Mouse (Mus musculus): Measurements from ENCODE around the gene Dvl2. TPM values are rescaled to one million over a fixed set of nuclear protein-coding genes. Genes with fewer than 3 reads are reported as not detected.

Gene Dvl2
- polyA plus RNA-seq, 1 experiment from 2014 or later, result 17.9 TPM

DNA sequence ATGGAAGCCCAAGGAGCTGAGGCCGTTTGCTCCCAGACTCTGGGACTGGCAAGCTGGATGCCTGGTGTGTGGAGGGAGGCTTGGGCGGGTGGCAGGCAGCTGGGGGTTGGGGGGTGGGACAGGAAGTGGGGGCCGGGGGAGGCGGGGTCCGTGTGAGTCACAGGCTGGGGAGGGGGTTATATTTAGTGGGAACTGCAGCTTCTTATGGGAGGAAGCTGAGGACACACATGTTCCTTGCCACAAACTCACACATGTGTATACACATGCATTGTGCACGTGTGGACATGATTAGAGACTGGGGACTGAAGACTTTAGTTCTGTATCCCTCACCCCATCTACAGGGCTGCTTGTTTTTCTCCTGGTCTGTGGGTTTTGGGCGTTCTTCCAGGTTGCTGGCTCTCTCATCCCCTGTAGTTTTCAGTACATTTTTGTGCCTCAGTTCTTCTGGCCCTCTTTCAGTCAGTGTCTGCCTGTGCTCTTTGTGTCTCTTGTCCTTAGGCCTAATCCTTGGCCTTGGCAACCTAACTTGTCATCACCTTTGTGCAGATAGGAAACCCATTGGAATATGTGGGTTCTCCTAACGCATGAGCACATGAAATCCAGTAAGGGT, 19.7 kb downstream of the Dvl2 start:
- ATAC-seq (ENCODE audit: low FRiP score) (no peak), DNase-seq (ENCODE audit: low spot score) (no peak)
- Histone ChIP-seq H3K36me3 (replicated peaks; ENCODE audit: control insufficient read depth, insufficient read depth) (no peaks in the 10 kb centered on the region), H3K4me2 (replicated peaks) (peak overlapping the region; percentile 90), H3K9me3 (ENCODE audit: control insufficient read depth, low read length) (no peaks in the 10 kb centered on the region), H3K4me3 (replicated peaks; ENCODE audit: low read length) (peak overlapping the region; percentile 81), H3K4me1 (replicated peaks; ENCODE audit: control insufficient read depth, insufficient read depth, low read length) (peaks cover 60% of the 10 kb centered on the region), H3K27ac (peak overlapping the region; percentile 95), H3K9ac (peak overlapping the region; percentile 94), H3K27me3 (ENCODE audit: control insufficient read depth, insufficient read depth, low read length) (no peaks in the 10 kb centered on the region)
- 11% methylated on average over 8 of the region's 8 CpGs for WGBS

DNA sequence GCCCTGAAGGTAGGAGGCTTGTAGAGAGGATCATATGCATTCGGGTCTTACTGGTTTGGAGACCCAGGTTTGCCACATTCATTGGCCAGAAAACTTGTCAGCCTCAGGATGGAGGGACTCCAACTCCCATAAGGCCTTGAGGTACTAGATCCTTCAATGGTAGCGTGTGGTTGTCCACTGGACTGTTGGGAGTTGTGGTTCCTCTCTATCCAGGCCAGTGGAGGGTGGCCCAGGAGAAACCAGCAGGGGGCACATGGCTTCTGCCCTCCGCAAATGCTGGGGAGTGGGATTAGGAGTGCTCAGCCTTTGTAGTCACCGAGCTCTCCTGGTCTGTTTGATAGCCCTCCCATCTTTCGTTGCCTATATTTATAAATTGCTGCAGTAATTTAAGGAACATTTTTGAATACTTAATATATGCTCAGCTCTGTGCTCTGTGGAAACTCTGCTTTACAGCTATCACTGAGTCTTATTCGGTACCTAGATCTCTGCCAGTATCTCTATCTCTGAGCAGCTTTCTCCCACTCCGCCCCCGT, 20.4 kb downstream of the Dvl2 start:
- peaks cover 61% of the 10 kb centered on the region for H3K4me1 ChIP-seq (replicated peaks; ENCODE audit: control insufficient read depth, insufficient read depth, low read length)
- peak; percentile 69 for ATAC-seq (ENCODE audit: low FRiP score)

DNA sequence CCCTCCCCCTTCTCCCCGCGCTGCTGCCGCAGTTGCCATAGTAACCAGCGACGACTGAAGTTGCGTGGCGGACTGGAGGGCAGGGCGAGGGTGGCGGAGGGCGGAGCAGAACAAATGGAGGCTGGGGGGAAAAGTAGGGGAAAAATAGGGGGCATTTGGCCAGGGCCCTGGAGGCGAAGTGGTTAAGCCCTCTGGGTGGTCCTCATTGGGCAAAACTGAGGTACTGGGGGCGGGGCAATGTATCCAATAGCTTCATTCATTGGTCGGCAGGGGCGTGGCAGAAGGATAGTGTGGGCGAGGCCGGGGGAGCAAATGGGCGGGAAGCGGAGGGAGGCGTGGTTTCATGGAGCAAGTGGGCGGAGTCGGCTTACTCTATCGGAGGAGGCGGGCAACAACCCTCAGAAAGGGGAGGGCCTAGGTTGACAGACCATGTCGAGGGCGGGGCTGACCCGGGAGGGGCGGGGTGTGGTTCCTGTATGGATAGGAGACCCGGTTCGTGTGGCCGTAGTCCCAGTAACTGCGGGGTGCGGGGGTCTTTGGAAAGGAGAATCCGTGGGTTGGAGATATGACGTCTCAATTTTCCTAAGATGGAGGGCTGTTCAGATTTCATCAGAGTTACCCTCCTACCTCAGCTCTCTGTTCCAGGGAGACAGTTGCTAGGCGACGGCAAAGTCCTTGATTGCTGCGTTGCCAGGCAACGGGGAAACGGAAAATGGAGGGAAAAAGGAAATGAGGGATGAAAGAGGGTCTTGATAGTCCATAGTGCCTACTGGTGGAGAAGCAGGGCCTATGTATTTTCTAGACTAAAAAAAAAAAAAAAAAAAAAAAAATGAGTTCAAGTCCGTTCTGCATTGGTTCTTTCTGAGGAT, 21.1 kb downstream of the Dvl2 start:
- Histone ChIP-seq H3K27me3 (ENCODE audit: control insufficient read depth, insufficient read depth, low read length) (no peaks in the 10 kb centered on the region), H3K4me1 (replicated peaks; ENCODE audit: control insufficient read depth, insufficient read depth, low read length) (peaks cover 68% of the 10 kb centered on the region), H3K36me3 (replicated peaks; ENCODE audit: control insufficient read depth, insufficient read depth) (no peaks in the 10 kb centered on the region), H3K4me3 (replicated peaks; ENCODE audit: low read length) (peak overlapping the region; percentile 81), H3K27ac (peak overlapping the region; percentile 95), H3K9me3 (ENCODE audit: control insufficient read depth, low read length) (no peaks in the 10 kb centered on the region), H3K9ac (peak overlapping the region; percentile 94), H3K4me2 (replicated peaks) (peak overlapping the region; percentile 90)
- under 1% methylated on average over 40 of the region's 40 CpGs for WGBS
- DNase-seq (ENCODE audit: low spot score) (peak; percentile 97), ATAC-seq (ENCODE audit: low FRiP score) (peak; percentile 88)

More for the DNA sequence above, 20.4 kb downstream of the Dvl2 start:
- H3K4me2 ChIP-seq (replicated peaks), result peak overlapping the region; percentile 90
- H3K36me3 ChIP-seq (replicated peaks; ENCODE audit: control insufficient read depth, insufficient read depth), result no peaks in the 10 kb centered on the region
- 0% methylated on average over 8 of the region's 8 CpGs for WGBS
- peak overlapping the region; percentile 94 for H3K9ac ChIP-seq
- no peaks in the 10 kb centered on the region for H3K27me3 ChIP-seq (ENCODE audit: control insufficient read depth, insufficient read depth, low read length)
- peak; percentile 78 for DNase-seq (ENCODE audit: low spot score)
- peak overlapping the region; percentile 95 for H3K27ac ChIP-seq
- H3K9me3 ChIP-seq (ENCODE audit: control insufficient read depth, low read length), result no peaks in the 10 kb centered on the region
- peak overlapping the region; percentile 81 for H3K4me3 ChIP-seq (replicated peaks; ENCODE audit: low read length)

DNA sequence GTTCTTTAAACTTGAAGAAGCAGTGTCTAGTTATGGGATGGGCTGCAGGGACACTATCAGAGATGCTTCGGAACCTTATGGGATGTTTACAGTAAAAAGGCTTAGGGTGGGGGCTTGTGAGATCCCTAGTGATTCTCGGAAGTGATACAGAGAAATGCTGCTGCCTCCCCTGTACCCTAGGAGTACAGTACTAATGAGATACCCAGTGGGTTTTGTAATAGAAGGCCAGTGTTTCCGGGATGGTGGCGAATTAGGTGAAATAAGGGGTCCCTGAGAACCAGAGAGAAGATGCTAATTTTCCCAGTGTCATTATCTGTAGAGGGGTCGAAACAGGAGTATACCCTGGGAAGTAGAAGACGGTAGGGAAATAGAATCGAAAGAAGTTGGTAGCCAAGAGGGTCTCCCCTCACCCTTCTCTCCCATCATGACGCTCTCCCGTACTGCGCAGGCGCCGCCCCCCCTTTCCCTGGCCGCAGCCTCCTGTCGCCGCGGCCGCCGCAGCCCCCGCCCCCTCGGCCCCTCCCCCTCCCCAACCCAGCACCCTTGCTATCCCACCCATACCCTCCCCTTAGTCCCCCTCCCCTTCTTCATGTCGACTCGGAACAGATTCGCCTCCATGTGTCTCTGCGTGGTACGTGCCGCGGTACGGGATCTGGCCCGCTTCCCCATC, 23.2 kb downstream of the Dvl2 start:
- peak overlapping the region; percentile 64 for H3K9ac ChIP-seq
- H3K9me3 ChIP-seq (ENCODE audit: control insufficient read depth, low read length), result no peaks in the 10 kb centered on the region
- DNase-seq (ENCODE audit: low spot score), result peak; percentile 67
- peak overlapping the region; percentile 74 for H3K27ac ChIP-seq
- H3K4me2 ChIP-seq (replicated peaks), result peak overlapping the region; percentile 62
- 6% methylated on average over 19 of the region's 29 CpGs for WGBS
- ATAC-seq (ENCODE audit: low FRiP score), result no peak
- peaks cover 81% of the 10 kb centered on the region for H3K4me1 ChIP-seq (replicated peaks; ENCODE audit: control insufficient read depth, insufficient read depth, low read length)
- no peaks in the 10 kb centered on the region for H3K36me3 ChIP-seq (replicated peaks; ENCODE audit: control insufficient read depth, insufficient read depth)
- no peaks in the 10 kb centered on the region for H3K27me3 ChIP-seq (ENCODE audit: control insufficient read depth, insufficient read depth, low read length)
- peak overlapping the region; percentile 39 for H3K4me3 ChIP-seq (replicated peaks; ENCODE audit: low read length)

DNA sequence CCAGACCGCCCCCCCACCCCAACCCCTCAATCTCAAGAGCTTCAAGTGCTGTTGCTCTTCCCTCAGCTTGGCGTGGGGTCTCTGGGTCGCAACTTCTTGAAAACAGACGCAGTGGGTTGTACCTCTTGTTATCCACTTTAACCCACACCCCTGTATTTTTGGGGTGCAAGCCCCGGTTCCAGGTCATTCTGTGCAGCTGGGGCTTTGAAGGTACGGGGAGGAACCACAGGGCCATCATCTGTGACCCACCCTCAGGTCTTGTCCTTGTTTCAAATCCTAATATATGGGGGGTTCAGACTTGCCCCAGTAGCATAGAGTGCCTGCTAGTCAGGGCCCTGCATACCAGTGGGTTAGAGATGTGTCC, 23.7 kb downstream of the Dvl2 start:
- peak overlapping the region; percentile 39 for H3K4me3 ChIP-seq (replicated peaks; ENCODE audit: low read length)
- no peak for ATAC-seq (ENCODE audit: low FRiP score)
- peak overlapping the region; percentile 62 for H3K4me2 ChIP-seq (replicated peaks)
- no peaks in the 10 kb centered on the region for H3K9me3 ChIP-seq (ENCODE audit: control insufficient read depth, low read length)
- peaks cover 83% of the 10 kb centered on the region for H3K4me1 ChIP-seq (replicated peaks; ENCODE audit: control insufficient read depth, insufficient read depth, low read length)
- H3K27me3 ChIP-seq (ENCODE audit: control insufficient read depth, insufficient read depth, low read length), result no peaks in the 10 kb centered on the region
- H3K27ac ChIP-seq, result peak overlapping the region; percentile 74
- H3K9ac ChIP-seq, result peak overlapping the region; percentile 64
- 11% methylated on average over 5 of the region's 6 CpGs for WGBS
- DNase-seq (ENCODE audit: low spot score), result no peak
- no peaks in the 10 kb centered on the region for H3K36me3 ChIP-seq (replicated peaks; ENCODE audit: control insufficient read depth, insufficient read depth)

DNA sequence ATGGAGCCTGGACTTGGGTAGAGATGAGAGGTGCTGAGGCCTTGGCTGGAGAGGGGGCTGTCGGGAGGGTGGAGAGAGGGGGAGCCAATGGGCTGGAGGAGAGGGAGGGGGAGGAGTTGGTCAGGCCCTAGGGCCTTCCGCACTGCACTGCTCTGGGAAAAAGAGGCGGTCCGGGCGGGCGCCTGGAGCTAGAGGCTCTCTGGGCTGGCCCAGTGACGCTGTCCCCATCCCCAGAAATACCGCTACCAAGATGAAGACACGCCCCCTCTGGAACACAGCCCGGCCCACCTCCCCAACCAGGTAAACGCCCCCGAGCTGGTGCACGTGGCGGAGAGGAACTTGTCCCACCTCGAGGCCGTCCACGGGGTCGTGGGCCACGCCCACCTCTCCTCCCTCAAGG, 26.3 kb downstream of the Dvl2 start:
- H3K36me3 ChIP-seq (replicated peaks; ENCODE audit: control insufficient read depth, insufficient read depth), result peaks cover 11% of the 10 kb centered on the region

DNA sequence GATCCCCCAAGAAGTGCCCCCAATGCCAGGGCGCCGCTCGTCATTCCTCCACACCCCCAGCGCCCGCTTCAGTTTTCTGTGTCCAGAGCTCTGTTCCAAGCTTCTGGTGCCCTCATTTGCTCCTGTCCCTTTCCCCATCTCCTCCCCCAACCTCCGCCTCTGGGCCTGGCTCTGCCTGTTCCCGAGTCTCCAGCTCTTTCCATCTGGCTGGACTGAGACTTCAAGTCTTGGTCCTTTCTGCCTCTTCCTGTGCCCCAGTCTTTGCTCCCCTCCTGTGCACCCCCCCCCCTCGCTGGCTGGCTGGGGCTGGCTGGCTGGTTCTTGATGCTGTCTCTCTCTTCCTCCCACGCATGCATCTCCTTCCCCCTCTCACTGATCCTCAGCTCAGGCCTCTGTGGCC, 27.0 kb downstream of the Dvl2 start:
- H3K36me3 ChIP-seq (replicated peaks; ENCODE audit: control insufficient read depth, insufficient read depth), result peaks cover 17% of the 10 kb centered on the region
- DNase-seq (ENCODE audit: low spot score), result no peak
- H3K4me1 ChIP-seq (replicated peaks; ENCODE audit: control insufficient read depth, insufficient read depth, low read length), result peaks cover 74% of the 10 kb centered on the region
- H3K27ac ChIP-seq, result peak overlapping the region; percentile 93
- H3K4me2 ChIP-seq (replicated peaks), result peak overlapping the region; percentile 62
- H3K27me3 ChIP-seq (ENCODE audit: control insufficient read depth, insufficient read depth, low read length), result no peaks in the 10 kb centered on the region
- WGBS, result 31% methylated on average over 9 of the region's 9 CpGs
- no peak for ATAC-seq (ENCODE audit: low FRiP score)
- peak overlapping the region; percentile 16 for H3K4me3 ChIP-seq (replicated peaks; ENCODE audit: low read length)
- no peaks in the 10 kb centered on the region for H3K9me3 ChIP-seq (ENCODE audit: control insufficient read depth, low read length)
- H3K9ac ChIP-seq, result peak overlapping the region; percentile 59; the same call in 1 of the 2 replicates

More for the DNA sequence above, 26.3 kb downstream of the Dvl2 start:
- no peaks in the 10 kb centered on the region for H3K27me3 ChIP-seq (ENCODE audit: control insufficient read depth, insufficient read depth, low read length)
- peak overlapping the region; percentile 16 for H3K4me3 ChIP-seq (replicated peaks; ENCODE audit: low read length)
- 1% methylated on average over 19 of the region's 19 CpGs for WGBS
- H3K9me3 ChIP-seq (ENCODE audit: control insufficient read depth, low read length), result no peaks in the 10 kb centered on the region
- H3K27ac ChIP-seq, result peak overlapping the region; percentile 93
- peaks cover 79% of the 10 kb centered on the region for H3K4me1 ChIP-seq (replicated peaks; ENCODE audit: control insufficient read depth, insufficient read depth, low read length)
- H3K9ac ChIP-seq, result peak overlapping the region; percentile 59; the same call in 1 of the 2 replicates
- DNase-seq (ENCODE audit: low spot score) (no peak), ATAC-seq (ENCODE audit: low FRiP score) (no peak)
- H3K4me2 ChIP-seq (replicated peaks), result peak overlapping the region; percentile 62

DNA sequence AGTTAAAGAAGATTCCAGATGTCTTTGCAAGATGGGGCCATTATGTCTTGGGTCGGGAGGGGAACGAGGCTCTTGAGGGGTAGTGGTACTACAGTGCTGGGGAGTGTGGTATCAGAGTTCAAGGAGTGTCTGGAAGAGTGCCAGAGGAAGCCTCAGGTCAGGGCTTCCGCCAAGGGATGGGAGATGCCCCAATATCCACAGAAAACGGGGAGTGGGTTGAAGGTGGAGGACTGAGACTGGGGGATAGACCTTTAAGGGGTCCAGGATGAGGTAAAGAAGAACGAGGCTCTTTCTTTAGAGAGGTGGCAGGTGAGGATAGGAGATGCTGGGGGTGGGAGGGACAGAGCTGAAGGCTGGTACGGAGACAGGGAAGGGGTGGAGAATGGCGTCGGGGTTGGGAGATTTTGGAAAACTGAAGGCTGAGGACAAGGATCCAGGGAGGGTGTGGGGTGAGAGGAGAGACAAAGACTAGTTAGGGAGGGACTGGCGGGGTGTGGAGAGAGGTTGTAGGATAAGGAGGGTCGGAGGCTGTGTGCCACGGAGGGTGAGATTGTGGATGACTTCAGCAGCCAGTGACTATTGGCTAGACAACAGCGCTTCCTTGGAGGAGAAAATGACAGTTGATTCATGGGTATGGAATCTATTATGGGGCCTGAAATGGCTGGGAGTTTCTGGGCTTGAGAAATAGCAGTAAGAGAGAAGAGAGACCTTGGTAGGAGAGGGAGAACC, 28.2 kb downstream of the Dvl2 start:
- ATAC-seq (ENCODE audit: low FRiP score) (peak; percentile 6; the same call in 1 of the 2 replicates), DNase-seq (ENCODE audit: low spot score) (no peak)
- WGBS, result 13% methylated on average over 12 of the region's 12 CpGs
- Histone ChIP-seq H3K27me3 (ENCODE audit: control insufficient read depth, insufficient read depth, low read length) (no peaks in the 10 kb centered on the region), H3K36me3 (replicated peaks; ENCODE audit: control insufficient read depth, insufficient read depth) (peaks cover 28% of the 10 kb centered on the region), H3K4me1 (replicated peaks; ENCODE audit: control insufficient read depth, insufficient read depth, low read length) (peaks cover 63% of the 10 kb centered on the region), H3K27ac (peak overlapping the region; percentile 93), H3K9me3 (ENCODE audit: control insufficient read depth, low read length) (no peaks in the 10 kb centered on the region), H3K4me3 (replicated peaks; ENCODE audit: low read length) (peak overlapping the region; percentile 23), H3K9ac (peak overlapping the region; percentile 59), H3K4me2 (replicated peaks) (peak overlapping the region; percentile 62)
